Mouse (Mus musculus) liver, embryonic 12.5 days (tissue): ENCODE measurements around the gene 1700021F05Rik. TPM values are rescaled to one million over a fixed set of nuclear protein-coding genes. Genes with fewer than 3 reads are reported as not detected.
A peak's percentile ranks its signal among the peaks of the same experiment; 100 is the strongest.
"Not testable (repeated sequence)": the region's sequence is repeated elsewhere in the genome, so short reads cannot be mapped to it uniquely, and the experiment has no call there.

Experiments used
- ATAC-seq: fragments of 200-750 bp; cut with Nextera tagmentation; 2 replicates; pipeline ENCODE4 v1.8.0; 2017; ENCODE audit warnings: moderate number of reproducible peaks, mild to moderate bottlenecking, moderate library complexity
- H3K27ac ChIP-seq: fragments of 300-500 bp; sonication (generic); 2 replicates; pipeline ENCODE4 v1.5.1; 2016; ENCODE audit warnings: mild to moderate bottlenecking
- H3K27me3 ChIP-seq: fragments of 300-500 bp; sonication (generic); replicated peaks from 2 replicates; pipeline ENCODE4 v1.6.1; 2016; ENCODE audit warnings: mild to moderate bottlenecking, moderate library complexity
- H3K36me3 ChIP-seq: fragments of 300-500 bp; sonication (generic); 2 replicates; pipeline ENCODE4 v1.6.1; 2016; ENCODE audit warnings: mild to moderate bottlenecking, moderate library complexity
- H3K4me1 ChIP-seq: fragments of 300-500 bp; sonication (generic); 2 replicates; pipeline ENCODE4 v1.6.1; 2016
- H3K4me2 ChIP-seq: fragments of 300-500 bp; sonication (generic); 2 replicates; pipeline ENCODE4 v1.6.1; 2016; ENCODE audit warnings: mild to moderate bottlenecking, moderate library complexity
- H3K4me3 ChIP-seq: fragments of 300-500 bp; sonication (generic); 2 replicates; pipeline ENCODE4 v1.5.1; 2016; ENCODE audit warnings: mild to moderate bottlenecking, moderate library complexity
- H3K9ac ChIP-seq: fragments of 300-500 bp; sonication (generic); 2 replicates; pipeline ENCODE4 v1.6.1; 2016; ENCODE audit warnings: mild to moderate bottlenecking, moderate library complexity
- H3K9me3 ChIP-seq: fragments of 300-500 bp; sonication (generic); replicated peaks from 2 replicates; pipeline ENCODE4 v1.6.1; 2016; ENCODE audit warnings: mild to moderate bottlenecking, moderate library complexity
- WGBS: fragments of 180-500 bp; shearing (Covaris S2); methylation state at CpG from one replicate; pipeline ENCODE4 v1.1.7; 2016; ENCODE audit not compliant: insufficient replicate concordance; 5-methylcytosine and 5-hydroxymethylcytosine counted together
- polyA plus RNA-seq: library from polyadenylated mRNA; unstranded; fragments of >200 nt; fragmentation: Nextera tagmentation; extraction: Ambion mirVana; gene quantifications from 2 replicates; pipeline ENCODE4 v1.2.1, GENCODE M21; 2016

Gene 1700021F05Rik
- polyA plus RNA-seq, 1 experiment from 2014 or later = 46.4 TPM

DNA sequence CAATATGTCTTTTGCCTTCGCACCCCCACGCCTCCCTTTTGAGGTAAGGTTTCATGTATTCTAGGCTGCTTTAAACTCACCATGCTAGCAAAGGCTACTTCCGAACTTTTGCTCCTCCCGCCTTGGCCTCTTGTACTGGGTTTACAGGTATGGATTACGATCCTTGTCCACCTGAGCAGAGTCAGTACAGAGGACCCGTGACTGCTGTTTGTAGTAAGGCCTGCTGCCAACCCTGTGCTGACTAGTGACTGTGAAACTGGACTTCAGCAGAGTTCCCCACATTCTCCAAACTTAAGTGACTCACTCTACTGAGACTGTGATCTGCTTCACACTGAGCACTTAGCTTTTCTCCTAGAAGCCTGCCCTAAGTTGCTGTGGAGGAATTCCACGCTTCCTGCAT, 3.1 kb downstream of the 1700021F05Rik start:
- no peak overlapping the region for H3K27ac ChIP-seq
- peaks cover 20% of the 10 kb centered on the region for H3K36me3 ChIP-seq
- 88% methylated on average over 7 of the region's 7 CpGs for WGBS
- ATAC-seq = no peak
- no peaks in the 10 kb centered on the region for H3K9me3 ChIP-seq
- no peaks in the 10 kb centered on the region for H3K27me3 ChIP-seq
- H3K4me3 ChIP-seq = no peak overlapping the region
- H3K4me2 ChIP-seq = no peak overlapping the region
- H3K9ac ChIP-seq = no peak overlapping the region
- peaks cover 26% of the 10 kb centered on the region for H3K4me1 ChIP-seq

DNA sequence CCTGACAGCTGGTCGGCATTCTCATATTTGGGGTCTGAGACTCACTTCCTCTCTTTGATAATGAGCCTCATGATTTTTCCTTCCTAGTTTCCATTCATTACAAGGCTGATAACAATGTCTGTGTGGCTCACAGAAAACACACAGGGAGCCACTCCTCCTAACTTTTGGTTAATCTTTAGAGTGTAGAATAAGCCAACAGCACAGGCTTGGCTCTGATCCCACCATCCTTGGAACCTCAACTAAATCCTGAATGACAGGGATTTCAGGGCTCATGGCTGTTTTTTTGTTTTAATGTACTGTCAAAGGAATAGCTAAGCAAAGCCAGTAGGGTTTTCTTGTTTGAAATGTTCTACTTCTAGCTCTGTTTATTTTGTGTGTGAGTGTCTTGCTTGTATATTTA, 6.4 kb downstream of the 1700021F05Rik start:
- H3K9me3 ChIP-seq = no peaks in the 10 kb centered on the region
- 28% methylated on average over 1 of the region's 1 CpGs for WGBS
- H3K9ac ChIP-seq = no peak overlapping the region
- no peak overlapping the region for H3K4me2 ChIP-seq
- H3K4me3 ChIP-seq = no peak overlapping the region
- peaks cover 11% of the 10 kb centered on the region for H3K4me1 ChIP-seq
- peaks cover 52% of the 10 kb centered on the region for H3K36me3 ChIP-seq
- no peaks in the 10 kb centered on the region for H3K27me3 ChIP-seq
- H3K27ac ChIP-seq = no peak overlapping the region
- no peak for ATAC-seq

DNA sequence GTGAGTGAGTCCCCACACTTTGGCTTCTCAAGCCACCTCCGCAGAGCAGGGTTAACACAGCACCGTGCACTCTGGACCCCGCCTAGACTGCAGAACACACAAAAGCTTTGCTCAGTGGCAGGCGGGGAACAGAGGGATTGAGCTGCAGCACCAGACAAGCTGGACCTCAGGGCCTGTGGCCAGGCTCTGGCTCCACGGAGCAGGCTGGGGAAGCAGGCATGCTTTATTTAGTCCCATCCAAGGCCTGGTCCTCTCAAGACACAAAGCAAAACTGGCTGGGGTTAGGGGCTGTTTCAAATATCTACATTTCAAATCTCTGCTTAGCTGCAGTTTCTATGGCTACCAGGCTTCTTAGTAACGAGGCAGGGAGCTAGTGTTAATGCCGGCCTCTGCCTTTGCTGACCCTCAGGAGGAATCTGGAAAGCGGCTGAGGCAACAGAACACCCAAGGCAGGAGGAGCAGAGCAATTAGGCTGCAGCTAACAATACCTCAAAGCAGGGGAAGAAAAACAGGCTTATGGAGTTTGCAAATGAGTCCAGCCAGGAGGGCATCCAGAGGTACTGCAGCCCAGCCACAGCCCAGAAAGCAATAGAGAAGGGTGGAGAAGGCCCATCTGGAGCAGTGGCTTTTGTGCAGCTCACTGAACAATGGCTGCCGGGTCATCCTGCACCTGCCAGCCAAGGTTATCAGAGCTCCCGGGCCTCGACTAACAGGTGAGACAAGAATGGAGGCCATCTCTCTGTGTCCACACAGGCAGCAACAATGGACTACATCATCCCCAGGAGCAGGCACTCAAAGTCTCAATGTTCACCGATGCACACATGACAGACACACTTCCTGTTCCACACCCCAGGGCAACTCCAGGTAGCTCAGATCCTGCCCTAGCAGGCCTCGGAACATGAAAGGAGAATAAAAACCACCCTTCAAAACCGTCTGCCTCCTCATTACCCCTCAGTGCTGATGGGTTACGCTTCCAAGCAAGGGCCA, 13.2 kb downstream of the 1700021F05Rik start:
- H3K9ac ChIP-seq = no peak overlapping the region
- ATAC-seq = peak; percentile 57
- H3K27me3 ChIP-seq = no peaks in the 10 kb centered on the region

DNA sequence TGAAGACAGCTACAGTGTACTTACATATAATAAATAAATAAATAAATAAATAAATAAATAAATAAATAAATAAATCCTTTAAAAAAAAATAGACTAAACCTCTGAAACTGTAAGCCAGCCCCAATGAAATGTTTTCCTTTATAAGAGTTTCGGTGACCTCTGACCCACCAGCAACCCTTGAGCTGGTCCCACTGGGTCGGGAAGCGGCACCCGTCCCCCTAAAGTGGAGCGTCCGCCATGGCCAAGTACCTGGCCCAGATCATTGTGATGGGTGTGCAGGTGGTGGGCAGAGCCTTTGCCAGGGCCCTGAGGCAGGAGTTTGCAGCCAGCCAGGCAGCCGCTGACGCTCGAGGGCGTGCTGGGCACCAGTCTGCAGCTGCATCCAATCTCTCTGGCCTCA, 16.9 kb downstream of the 1700021F05Rik start, which contains the start of gene Gm9803:
TSS of gene Gm9803 (plus strand) at position 154 of the 400 bp plus-strand sequence.
- H3K9ac ChIP-seq, H3K4me2 ChIP-seq, H3K27ac ChIP-seq, H3K9me3 ChIP-seq, H3K27me3 ChIP-seq, ATAC-seq, H3K4me3 ChIP-seq: not testable (repeated sequence)
- Histone ChIP-seq H3K36me3 (peaks cover 32% of the 10 kb centered on the region), H3K4me1 (peaks cover 13% of the 10 kb centered on the region)
- WGBS = 86% methylated on average over 10 of the region's 10 CpGs

More for the DNA sequence above, 13.2 kb downstream of the 1700021F05Rik start:
- 61% methylated on average over 15 of the region's 15 CpGs for WGBS
- no peak overlapping the region; the same call in 1 of the 2 replicates for H3K27ac ChIP-seq
- H3K4me3 ChIP-seq = no peak overlapping the region
- H3K4me2 ChIP-seq = no peak overlapping the region
- peaks cover 13% of the 10 kb centered on the region for H3K4me1 ChIP-seq
- H3K9me3 ChIP-seq = no peaks in the 10 kb centered on the region
- peaks cover 68% of the 10 kb centered on the region for H3K36me3 ChIP-seq

DNA sequence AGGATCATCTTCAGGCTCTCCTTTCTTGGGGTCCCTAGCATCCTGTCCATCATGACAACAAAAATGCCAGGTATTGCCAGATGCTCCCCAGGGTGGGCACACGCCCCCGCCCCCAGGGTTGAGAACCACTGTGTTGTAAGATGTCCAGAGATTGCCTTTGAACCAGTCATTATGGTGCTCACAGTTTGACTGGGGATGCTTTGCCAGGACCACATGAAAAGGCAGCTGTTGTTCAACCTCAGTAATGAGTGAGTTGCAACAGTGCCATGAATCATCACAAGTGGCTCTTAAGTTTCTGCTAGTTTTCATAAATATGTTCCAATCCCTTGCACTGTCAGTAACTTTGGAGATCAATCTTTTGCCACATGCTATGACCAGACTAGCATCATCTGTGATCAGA, 20.8 kb downstream of the 1700021F05Rik start:
- Histone ChIP-seq H3K9ac (no peak overlapping the region), H3K36me3 (peaks cover 7% of the 10 kb centered on the region), H3K4me3 (no peak overlapping the region), H3K4me2 (no peak overlapping the region), H3K27ac (no peak overlapping the region), H3K4me1 (peaks cover 9% of the 10 kb centered on the region), H3K9me3 (no peaks in the 10 kb centered on the region), H3K27me3 (no peaks in the 10 kb centered on the region)
- ATAC-seq = no peak
- WGBS = 76% methylated on average over 2 of the region's 2 CpGs

DNA sequence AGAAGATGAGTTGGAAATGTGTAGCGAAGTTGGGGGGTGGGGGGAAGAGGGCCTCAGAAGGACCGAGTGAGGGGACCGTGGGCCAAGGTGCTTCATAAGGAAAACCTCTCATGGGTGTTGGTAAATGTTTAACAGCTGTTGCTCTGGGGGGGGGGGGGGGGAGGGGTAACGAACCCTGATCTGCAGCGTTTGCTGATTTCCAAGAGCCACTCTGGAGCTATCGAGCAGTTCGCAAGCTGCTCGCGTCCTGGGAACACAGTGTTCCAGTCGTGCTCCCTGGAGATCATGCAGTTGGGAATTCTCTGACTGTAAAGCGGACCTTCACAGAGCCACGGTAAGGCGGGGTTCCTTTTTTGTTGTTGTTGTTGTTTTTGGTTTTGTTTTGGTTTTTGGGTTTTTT, 22.4 kb downstream of the 1700021F05Rik start:
- peaks cover 15% of the 10 kb centered on the region for H3K36me3 ChIP-seq
- no peak for ATAC-seq
- no peak overlapping the region for H3K27ac ChIP-seq
- 71% methylated on average over 13 of the region's 13 CpGs for WGBS
- H3K9ac ChIP-seq = no peak overlapping the region
- no peaks in the 10 kb centered on the region for H3K27me3 ChIP-seq
- H3K4me1 ChIP-seq = peaks cover 9% of the 10 kb centered on the region
- no peak overlapping the region for H3K4me3 ChIP-seq
- no peaks in the 10 kb centered on the region for H3K9me3 ChIP-seq
- 0 out of 2 replicates have a peak overlapping the region, but pooled peaks have one; percentile 7 for H3K4me2 ChIP-seq

DNA sequence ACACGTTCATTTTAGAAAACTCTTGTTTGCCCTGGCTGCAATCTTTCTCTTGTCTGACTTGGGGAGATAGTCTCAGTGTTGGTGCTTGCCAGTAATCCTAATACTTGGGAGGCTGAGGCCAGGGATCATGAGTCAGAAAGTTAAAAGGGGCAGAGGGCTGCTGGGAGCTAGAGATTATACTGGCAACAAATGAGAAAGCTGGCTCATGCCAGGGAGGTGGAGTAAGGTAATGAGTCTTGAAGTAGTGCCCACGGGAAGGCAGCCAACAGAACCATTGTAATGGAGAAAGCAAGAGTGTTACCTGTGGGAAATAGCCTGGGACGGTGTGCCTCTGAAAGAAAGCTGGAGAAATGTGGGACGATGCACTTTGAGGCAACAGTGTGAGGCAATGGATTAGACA, 23.0 kb downstream of the 1700021F05Rik start:
- Histone ChIP-seq H3K9ac (no peak overlapping the region), H3K4me1 (peaks cover 9% of the 10 kb centered on the region), H3K27me3 (no peaks in the 10 kb centered on the region), H3K27ac (no peak overlapping the region), H3K36me3 (peaks cover 21% of the 10 kb centered on the region), H3K4me2 (no peak overlapping the region), H3K9me3 (no peaks in the 10 kb centered on the region), H3K4me3 (no peak overlapping the region)
- no peak for ATAC-seq
- 60% methylated on average over 4 of the region's 4 CpGs for WGBS

DNA sequence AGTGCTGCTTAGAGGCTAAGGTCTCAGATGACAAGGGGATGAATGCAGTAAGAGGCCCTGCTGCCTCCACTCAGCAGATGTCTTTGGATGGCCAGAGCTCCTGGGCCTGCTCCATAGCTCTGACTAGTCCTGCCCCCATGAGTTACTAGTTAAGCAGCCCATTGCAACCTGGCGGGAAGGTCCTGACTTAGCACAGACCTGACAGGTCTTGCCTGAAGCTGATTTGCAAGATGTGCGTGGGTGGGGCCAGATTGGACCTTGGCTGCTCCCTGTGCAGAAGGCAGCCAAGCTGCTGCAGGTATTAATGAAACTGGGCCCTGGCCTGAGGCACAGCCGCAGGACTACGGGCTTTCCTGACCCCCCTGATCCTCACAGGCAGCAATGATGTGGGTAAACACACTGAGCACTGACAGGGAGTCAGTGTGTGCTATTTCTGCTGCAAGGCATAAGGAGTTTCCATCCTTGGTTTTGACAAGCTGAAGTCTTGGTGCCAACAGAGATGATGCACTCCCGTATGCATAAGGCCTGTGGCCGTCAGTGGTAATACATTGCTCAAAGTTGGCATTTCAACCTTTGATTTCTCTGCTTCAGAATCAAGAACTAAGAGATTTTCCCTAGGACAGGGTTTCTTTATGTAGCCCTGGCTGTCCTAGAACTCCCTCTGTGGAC, 23.7 kb downstream of the 1700021F05Rik start:
- Histone ChIP-seq H3K27me3 (no peaks in the 10 kb centered on the region), H3K4me2 (no peak overlapping the region), H3K27ac (no peak overlapping the region), H3K9ac (no peak overlapping the region), H3K36me3 (peaks cover 24% of the 10 kb centered on the region), H3K9me3 (no peaks in the 10 kb centered on the region), H3K4me1 (peaks cover 9% of the 10 kb centered on the region), H3K4me3 (no peak overlapping the region)
- 67% methylated on average over 6 of the region's 6 CpGs for WGBS
- no peak for ATAC-seq

DNA sequence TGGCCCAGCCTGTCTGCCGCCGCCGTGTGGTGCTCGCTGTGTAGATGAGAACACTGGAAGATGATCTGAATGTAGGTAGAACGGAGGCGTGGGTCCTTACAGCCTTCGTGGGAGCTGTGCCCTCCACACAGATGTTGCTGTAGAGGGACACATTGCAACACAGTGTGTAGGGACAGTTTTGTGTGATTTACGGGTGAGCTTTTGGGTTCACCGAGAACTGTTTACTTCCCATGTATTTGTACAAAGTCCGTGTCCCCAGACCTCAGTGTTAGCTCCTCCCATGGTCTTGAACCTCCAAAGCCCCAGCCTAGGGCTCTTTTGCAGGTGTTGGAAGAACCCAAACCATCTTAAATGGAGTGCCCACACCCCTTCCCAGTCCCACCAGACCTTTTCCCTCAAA, 27.8 kb downstream of the 1700021F05Rik start:
- H3K36me3 ChIP-seq = peaks cover 57% of the 10 kb centered on the region
- no peaks in the 10 kb centered on the region for H3K27me3 ChIP-seq
- H3K9me3 ChIP-seq = no peaks in the 10 kb centered on the region
- WGBS = 83% methylated on average over 10 of the region's 10 CpGs
- no peak overlapping the region for H3K4me3 ChIP-seq
- no peak overlapping the region for H3K9ac ChIP-seq
- H3K4me1 ChIP-seq = peaks cover 8% of the 10 kb centered on the region
- H3K27ac ChIP-seq = no peak overlapping the region
- ATAC-seq = no peak
- H3K4me2 ChIP-seq = no peak overlapping the region

DNA sequence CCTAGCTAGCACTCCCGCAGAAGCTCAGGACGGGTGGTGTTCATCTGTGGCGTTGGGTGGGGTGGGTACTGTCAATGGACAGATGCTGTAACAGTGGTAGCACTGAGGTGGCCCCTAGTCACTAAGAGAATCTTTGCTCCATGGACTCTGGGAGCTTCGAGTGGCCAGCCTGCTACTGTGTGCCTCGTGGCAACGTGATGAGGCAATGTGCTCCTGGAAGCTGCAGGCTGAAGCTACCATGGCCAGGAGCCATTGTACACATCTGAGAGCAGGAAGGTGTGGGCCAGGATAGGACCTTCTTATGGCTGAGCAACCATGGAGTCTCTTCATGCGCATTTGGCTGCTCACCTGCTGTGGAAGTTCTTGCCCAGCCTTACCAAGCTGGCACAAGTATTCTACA, 31.6 kb downstream of the 1700021F05Rik start:
- Histone ChIP-seq H3K36me3 (peaks cover 63% of the 10 kb centered on the region), H3K4me1 (no peaks in the 10 kb centered on the region), H3K27me3 (no peaks in the 10 kb centered on the region), H3K27ac (no peak overlapping the region), H3K9ac (no peak overlapping the region), H3K4me3 (no peak overlapping the region), H3K9me3 (no peaks in the 10 kb centered on the region), H3K4me2 (no peak overlapping the region)
- ATAC-seq = no peak
- 85% methylated on average over 7 of the region's 7 CpGs for WGBS

DNA sequence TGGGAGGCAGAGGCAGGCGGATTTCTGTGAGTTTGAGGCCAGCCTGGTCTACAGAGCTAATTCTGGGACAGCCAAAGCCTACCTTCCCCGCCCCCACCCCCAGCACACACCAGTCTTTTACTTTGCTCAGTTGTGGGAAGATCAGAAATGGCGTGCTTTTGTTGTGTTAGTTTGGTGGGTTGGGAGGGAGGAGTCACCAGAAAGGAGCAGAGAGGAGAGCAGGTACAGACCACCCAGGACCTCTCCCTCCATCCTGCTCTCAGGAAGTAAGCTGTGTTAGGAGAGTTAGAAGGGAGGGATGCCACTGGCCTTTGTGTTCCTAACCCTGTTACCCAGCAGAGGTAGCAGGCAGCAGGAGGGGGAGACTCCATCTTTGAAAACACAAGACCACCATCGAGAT, 33.7 kb downstream of the 1700021F05Rik start:
- Histone ChIP-seq H3K36me3 (peaks cover 58% of the 10 kb centered on the region), H3K9me3 (no peaks in the 10 kb centered on the region), H3K4me3 (no peak overlapping the region), H3K27ac (no peak overlapping the region), H3K4me2 (no peak overlapping the region), H3K9ac (no peak overlapping the region), H3K4me1 (no peaks in the 10 kb centered on the region), H3K27me3 (no peaks in the 10 kb centered on the region)
- WGBS = 70% methylated on average over 4 of the region's 4 CpGs
- no peak for ATAC-seq

DNA sequence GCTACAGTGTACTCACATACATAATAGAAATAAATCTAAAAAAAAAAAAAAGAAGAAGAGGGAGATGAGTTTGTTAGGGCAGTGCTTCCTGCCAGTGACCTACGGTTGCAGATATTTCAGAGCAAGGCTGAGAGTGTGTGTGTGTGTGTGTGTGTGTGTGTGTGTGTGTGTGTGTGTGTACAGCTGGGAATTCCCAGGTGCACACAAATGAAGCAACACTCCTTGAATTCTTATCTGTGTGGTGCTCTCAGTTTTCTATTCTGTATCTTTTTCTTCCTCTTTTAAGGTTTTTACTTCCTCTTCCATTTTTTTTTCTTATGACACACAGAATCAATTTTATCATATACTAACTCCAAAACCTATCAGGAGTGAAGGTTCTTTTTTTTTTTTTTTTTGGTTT, 36.5 kb downstream of the 1700021F05Rik start:
- 59% methylated on average over 1 of the region's 1 CpGs for WGBS
- Histone ChIP-seq H3K27me3 (no peaks in the 10 kb centered on the region), H3K9ac (no peak overlapping the region), H3K9me3 (no peaks in the 10 kb centered on the region), H3K36me3 (peaks cover 52% of the 10 kb centered on the region), H3K27ac (no peak overlapping the region), H3K4me2 (no peak overlapping the region), H3K4me1 (no peaks in the 10 kb centered on the region), H3K4me3 (no peak overlapping the region)
- ATAC-seq = no peak
